Mouse (Mus musculus): Measurements from ENCODE around the gene Rab8b. TPM values are rescaled to one million over a fixed set of nuclear protein-coding genes. Genes with fewer than 3 reads are reported as not detected.
"Not testable (repeated sequence)": the region's sequence is repeated elsewhere in the genome, so short reads cannot be mapped to it uniquely, and the experiment has no call there.

Gene Rab8b
- total RNA-seq, 1 experiment from 2014 or later = 120 TPM

GRCm38 (mm10) chr9:66895035-66895779, 24.3 kb downstream of the Rab8b start:
- no peak for ATAC-seq (ENCODE audit: extremely low read depth, insufficient number of reproducible peaks, low FRiP score, poor library complexity, severe bottlenecking)

- ATAC-seq (ENCODE audit: extremely low read depth, insufficient number of reproducible peaks, low FRiP score, poor library complexity, severe bottlenecking) = no peak
Measured at GRCm38 (mm10) chr9:66894421-66894820, 25.1 kb downstream of the Rab8b start.

- ATAC-seq (ENCODE audit: extremely low read depth, insufficient number of reproducible peaks, low FRiP score, poor library complexity, severe bottlenecking) = not testable (repeated sequence)
Measured at GRCm38 (mm10) chr9:66892456-66892855, 27.0 kb downstream of the Rab8b start.

GRCm38 (mm10) chr9:66887960-66888610, 31.4 kb downstream of the Rab8b start:
- ATAC-seq (ENCODE audit: extremely low read depth, insufficient number of reproducible peaks, low FRiP score, poor library complexity, severe bottlenecking) = no peak

- no peak for ATAC-seq (ENCODE audit: extremely low read depth, insufficient number of reproducible peaks, low FRiP score, poor library complexity, severe bottlenecking)
Measured at GRCm38 (mm10) chr9:66887301-66887902, 32.1 kb downstream of the Rab8b start.

GRCm38 (mm10) chr9:66886818-66887217, 32.7 kb downstream of the Rab8b start:
- peak; percentile 74 for ATAC-seq (ENCODE audit: extremely low read depth, insufficient number of reproducible peaks, low FRiP score, poor library complexity, severe bottlenecking)

- no peak for ATAC-seq (ENCODE audit: extremely low read depth, insufficient number of reproducible peaks, low FRiP score, poor library complexity, severe bottlenecking)
Measured at GRCm38 (mm10) chr9:66886366-66886765, 33.1 kb downstream of the Rab8b start.

GRCm38 (mm10) chr9:66884609-66885008, 34.9 kb downstream of the Rab8b start:
- ATAC-seq (ENCODE audit: extremely low read depth, insufficient number of reproducible peaks, low FRiP score, poor library complexity, severe bottlenecking) = no peak

GRCm38 (mm10) chr9:66883500-66883899, 36.0 kb downstream of the Rab8b start:
- no peak for ATAC-seq (ENCODE audit: extremely low read depth, insufficient number of reproducible peaks, low FRiP score, poor library complexity, severe bottlenecking)

GRCm38 (mm10) chr9:66882406-66882821, 37.1 kb downstream of the Rab8b start:
- ATAC-seq (ENCODE audit: extremely low read depth, insufficient number of reproducible peaks, low FRiP score, poor library complexity, severe bottlenecking) = peak; percentile 68

GRCm38 (mm10) chr9:66881858-66882257, 37.6 kb downstream of the Rab8b start:
- no peak for ATAC-seq (ENCODE audit: extremely low read depth, insufficient number of reproducible peaks, low FRiP score, poor library complexity, severe bottlenecking)

- ATAC-seq (ENCODE audit: extremely low read depth, insufficient number of reproducible peaks, low FRiP score, poor library complexity, severe bottlenecking) = no peak
Measured at GRCm38 (mm10) chr9:66880752-66881151, 38.7 kb downstream of the Rab8b start.

- no peak for ATAC-seq (ENCODE audit: extremely low read depth, insufficient number of reproducible peaks, low FRiP score, poor library complexity, severe bottlenecking)
Measured at GRCm38 (mm10) chr9:66879486-66879885, 40.0 kb downstream of the Rab8b start.

GRCm38 (mm10) chr9:66878899-66879298, 40.6 kb downstream of the Rab8b start:
- ATAC-seq (ENCODE audit: extremely low read depth, insufficient number of reproducible peaks, low FRiP score, poor library complexity, severe bottlenecking) = no peak

GRCm38 (mm10) chr9:66876577-66876976, 42.9 kb downstream of the Rab8b start:
- ATAC-seq (ENCODE audit: extremely low read depth, insufficient number of reproducible peaks, low FRiP score, poor library complexity, severe bottlenecking) = no peak

- no peak for ATAC-seq (ENCODE audit: extremely low read depth, insufficient number of reproducible peaks, low FRiP score, poor library complexity, severe bottlenecking)
Measured at GRCm38 (mm10) chr9:66874297-66874696, 45.2 kb downstream of the Rab8b start.

GRCm38 (mm10) chr9:66873531-66873930, 46.0 kb downstream of the Rab8b start:
- ATAC-seq (ENCODE audit: extremely low read depth, insufficient number of reproducible peaks, low FRiP score, poor library complexity, severe bottlenecking) = peak; percentile 30; the same call in 1 of the 2 replicates

GRCm38 (mm10) chr9:66873009-66873408, 46.5 kb downstream of the Rab8b start:
- ATAC-seq (ENCODE audit: extremely low read depth, insufficient number of reproducible peaks, low FRiP score, poor library complexity, severe bottlenecking) = not testable (repeated sequence)

GRCm38 (mm10) chr9:66872015-66872727, 47.3 kb downstream of the Rab8b start:
- ATAC-seq (ENCODE audit: extremely low read depth, insufficient number of reproducible peaks, low FRiP score, poor library complexity, severe bottlenecking) = no peak

All from neutrophil, adult 5-6 weeks (primary cell).